Mouse (Mus musculus) cerebellum, adult 11-12 months (tissue): Measurements from ENCODE around the gene 2200002D01Rik.

Source experiments
- DNase-seq: peaks from one replicate; pipeline ENCODE4 v3.0.0; 2022

The 2200002D01Rik gene

GRCm38 (mm10) chr7:29279261-29279660, 31.0 kb upstream of the 2200002D01Rik start:
- no peak for DNase-seq

- no peak for DNase-seq
Measured at GRCm38 (mm10) chr7:29277510-29277909, 29.2 kb upstream of the 2200002D01Rik start.

DNA sequence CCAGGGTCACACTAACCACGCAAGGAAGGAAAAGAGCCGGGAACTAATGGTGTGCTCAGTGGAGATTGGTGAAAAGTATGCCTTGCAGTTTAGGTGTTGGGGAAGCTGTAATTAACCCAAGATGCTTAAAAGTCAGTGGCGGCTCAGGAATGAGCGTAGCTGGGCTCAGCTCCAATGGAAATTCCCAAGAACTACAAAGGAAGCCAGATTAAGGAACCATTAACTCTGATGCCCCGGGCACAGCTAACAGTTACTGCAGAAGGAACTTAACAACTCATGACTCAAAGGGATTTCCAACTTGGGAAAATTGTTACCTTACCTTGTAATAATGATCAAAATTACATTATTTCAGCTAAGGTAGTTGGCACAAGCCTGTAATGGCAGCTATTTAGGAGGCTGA, 28.4 kb upstream of the 2200002D01Rik start:
- no peak for DNase-seq

DNA sequence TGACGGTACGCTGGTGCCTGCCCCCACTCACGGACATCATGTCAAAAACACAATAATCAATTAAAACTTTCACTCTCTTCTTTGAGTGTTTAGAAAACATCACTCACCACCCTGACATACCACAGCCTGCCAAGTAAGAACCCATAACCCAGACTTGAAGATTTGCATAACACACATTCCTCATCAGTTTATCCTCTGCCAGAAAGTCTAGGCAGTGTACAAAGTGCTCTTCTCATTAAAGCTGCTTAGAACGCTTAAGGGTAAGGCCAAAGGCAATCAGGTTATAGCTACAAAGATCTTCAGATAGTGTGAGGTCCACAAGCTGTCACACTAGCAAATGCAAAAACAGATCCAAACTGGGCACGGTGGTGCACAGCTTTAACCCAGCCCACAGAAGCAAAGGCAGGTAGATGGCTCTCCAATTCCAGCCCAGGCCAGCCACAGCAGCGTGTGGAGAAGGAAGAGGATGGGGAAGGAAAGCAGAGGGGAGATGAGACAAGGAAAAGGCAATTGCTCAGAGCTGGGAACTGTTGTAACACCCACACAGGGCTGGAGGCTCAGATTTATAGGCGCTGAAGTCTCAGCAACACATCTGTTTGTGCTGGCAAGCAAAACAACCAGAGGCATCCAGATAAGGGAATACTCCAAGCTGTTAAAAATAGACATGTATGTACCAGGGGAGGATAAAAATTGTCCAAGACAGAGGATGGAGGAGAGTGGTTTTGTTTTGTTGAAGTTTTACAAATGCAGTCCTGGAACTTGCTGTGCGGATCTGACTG, 23.6 kb upstream of the 2200002D01Rik start:
- no peak for DNase-seq

GRCm38 (mm10) chr7:29270445-29270844, 22.2 kb upstream of the 2200002D01Rik start:
- no peak for DNase-seq

DNA sequence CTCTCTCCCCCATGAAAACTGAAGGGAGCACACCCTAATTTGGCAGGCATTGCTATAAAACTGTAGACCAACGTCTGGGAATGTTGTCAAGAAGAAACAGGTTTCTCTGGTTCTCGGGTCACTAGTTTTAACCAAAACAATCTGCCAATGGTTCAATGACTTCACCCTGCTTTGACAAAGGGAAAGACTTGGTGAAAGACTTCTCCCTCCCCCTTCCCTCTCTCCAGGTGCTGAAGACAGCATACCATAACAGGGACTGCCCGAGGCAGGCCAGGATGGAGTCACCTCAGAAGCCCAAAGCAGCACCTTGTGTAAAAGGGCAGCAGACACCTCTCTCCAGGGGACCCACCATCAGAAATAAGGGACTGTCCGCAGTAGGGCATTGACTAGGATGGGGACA, 18.7 kb upstream of the 2200002D01Rik start:
- no peak for DNase-seq

DNA sequence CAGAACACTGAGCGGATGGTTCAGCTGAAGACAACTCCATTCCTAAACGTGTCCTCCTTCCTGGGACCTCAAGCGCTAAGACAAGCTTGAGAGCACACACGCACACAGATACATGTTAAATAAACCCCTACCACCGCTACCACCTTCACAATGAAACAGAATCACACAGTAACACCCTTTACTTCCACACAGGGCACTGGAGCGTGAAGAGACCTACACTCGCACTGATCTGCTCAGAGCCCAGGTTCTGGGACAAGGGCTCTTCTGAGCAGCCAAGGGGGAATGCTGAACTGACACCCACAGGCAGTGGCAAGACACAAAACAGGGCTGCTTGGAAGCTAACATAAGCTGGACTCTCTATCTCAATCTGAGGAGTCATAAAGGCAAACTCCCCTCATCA, 17.4 kb upstream of the 2200002D01Rik start:
- DNase-seq, result no peak

GRCm38 (mm10) chr7:29263831-29264230, 15.6 kb upstream of the 2200002D01Rik start:
- DNase-seq, result no peak

DNA sequence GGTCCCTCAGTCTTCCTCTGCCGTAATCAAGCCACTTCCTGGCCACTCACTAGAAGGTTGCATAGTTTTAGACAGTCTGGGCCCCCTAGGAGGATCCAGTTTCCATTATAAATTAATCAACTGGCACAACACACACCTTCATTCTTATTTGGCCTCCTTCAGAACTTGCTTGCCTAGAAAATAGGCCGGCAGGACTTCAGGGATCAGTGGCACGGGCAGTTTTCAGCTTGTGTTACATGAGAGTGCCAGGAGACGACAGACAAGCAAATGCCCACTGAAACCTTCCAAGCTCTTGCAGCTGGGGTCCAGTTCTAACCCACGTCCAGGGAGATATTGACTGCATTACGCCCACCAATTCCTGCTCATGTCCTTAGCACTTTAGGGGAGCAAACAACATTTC, 13.9 kb upstream of the 2200002D01Rik start:
- DNase-seq, result no peak

DNA sequence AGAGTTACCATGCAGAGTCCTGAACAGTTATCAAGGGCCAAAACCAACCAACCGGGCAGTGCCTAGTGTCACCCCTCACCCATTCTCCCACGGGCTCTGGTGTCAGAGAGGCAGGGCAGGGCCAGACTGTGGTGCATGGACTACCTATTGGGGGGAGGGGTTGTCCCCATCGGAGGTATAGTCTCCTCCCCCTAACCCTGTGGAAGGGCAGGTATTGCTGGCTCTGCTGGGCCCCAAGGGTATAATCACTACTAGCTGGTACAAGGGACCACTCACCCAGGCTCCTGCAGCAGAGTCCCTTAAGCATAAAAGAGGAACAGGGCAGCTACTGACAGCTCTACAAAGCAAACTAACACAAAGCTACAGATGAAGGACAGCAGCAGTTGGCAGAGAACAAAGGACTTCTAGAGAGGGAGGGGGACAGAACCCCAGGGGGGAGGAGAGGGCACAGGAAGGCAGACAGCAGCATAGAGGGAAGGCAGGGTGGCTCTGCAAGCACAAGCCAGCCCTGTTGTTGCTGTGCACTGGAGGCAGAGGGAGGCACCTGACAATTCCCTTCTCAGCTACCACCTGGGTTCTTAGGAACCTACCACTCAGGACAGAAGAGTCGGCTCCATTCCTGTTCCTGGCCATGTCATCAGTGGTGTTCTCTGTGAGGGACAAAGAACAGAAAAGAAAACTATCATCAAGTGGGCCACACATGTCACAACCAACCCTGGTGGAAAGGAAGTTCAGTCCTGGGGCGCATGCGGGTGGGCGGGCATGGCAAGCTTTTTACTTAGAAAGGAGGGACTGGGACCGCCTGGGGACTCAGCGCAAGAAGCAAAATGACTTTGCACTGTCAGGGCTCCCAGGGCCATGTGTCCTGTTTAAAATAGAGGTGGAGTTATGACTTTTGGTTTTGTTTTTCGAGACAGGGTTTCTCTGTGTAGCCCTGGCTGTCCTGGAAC, 11.8 kb upstream of the 2200002D01Rik start:
- DNase-seq, result no peak

DNA sequence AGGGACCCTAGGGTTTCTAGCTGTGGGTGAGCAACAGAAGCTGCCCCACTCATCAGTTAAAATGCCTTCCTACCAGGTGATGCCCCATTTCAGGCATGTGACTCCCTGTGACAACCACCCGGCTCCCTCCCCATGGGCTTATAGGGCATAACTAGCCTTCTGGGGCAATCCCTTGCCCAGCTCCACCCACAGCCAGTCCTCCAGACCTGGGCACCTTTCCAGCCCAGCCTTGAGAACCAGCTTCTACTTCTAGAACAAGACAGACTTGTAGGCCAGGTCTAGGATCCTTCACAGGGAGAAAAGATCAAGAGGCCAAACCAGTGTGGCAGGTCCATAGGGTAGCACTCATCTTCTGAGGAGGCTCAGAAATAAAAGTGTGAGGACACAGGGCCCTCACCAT, 9.1 kb upstream of the 2200002D01Rik start:
- no peak for DNase-seq

DNA sequence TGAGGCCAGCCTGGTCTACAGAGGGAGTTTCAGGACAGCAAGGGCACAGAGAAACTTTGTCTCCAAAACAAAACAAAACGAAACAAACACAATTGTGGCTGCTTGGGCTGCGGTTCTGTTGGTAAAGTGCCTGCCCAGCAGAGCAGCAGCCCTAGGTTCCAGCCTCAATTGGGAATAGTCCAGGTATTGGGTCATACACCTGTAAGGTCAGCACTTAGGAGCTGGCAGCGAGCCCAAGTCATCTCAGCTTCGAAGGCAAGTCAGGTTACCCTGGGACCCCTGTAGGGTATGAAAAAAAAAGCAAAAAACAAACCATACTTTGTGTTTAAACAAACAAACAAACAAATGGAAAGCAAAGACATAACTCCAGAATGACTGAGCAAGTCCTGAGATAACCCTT, 7.6 kb upstream of the 2200002D01Rik start:
- DNase-seq, result no peak

- DNase-seq, result no peak
Measured at GRCm38 (mm10) chr7:29253842-29254241, 5.6 kb upstream of the 2200002D01Rik start.

DNA sequence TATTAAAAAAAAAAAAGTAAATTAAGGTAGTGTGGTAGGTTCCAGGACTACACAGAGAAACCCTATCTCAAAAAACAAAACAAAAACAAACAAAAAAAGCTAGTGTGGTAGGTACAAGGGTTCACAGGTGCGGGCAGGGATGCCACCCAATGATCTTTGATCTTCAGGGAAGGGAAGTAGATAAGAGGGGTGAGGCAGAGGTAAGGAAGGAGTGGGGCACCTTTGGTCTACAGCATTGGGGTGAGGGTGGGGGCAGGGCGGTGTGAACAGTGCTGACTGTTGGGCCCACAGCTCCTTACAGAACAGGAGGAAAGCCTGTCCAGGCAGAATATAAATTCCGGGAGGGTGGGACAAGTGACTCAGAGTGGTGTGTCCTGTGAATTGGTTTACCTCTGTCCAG, 2.9 kb upstream of the 2200002D01Rik start:
- no peak for DNase-seq

GRCm38 (mm10) chr7:29247706-29248105, 560 bp downstream of the 2200002D01Rik start:
- DNase-seq, result no peak

- peak; percentile 61 for DNase-seq
Measured at GRCm38 (mm10) chr7:29247314-29247700, 959 bp downstream of the 2200002D01Rik start.

GRCm38 (mm10) chr7:29246619-29247313, 1.5 kb downstream of the 2200002D01Rik start:
- no peak for DNase-seq

- no peak for DNase-seq
Measured at GRCm38 (mm10) chr7:29246015-29246414, 2.3 kb downstream of the 2200002D01Rik start.

- no peak for DNase-seq
Measured at GRCm38 (mm10) chr7:29244732-29245416, 3.4 kb downstream of the 2200002D01Rik start.

DNA sequence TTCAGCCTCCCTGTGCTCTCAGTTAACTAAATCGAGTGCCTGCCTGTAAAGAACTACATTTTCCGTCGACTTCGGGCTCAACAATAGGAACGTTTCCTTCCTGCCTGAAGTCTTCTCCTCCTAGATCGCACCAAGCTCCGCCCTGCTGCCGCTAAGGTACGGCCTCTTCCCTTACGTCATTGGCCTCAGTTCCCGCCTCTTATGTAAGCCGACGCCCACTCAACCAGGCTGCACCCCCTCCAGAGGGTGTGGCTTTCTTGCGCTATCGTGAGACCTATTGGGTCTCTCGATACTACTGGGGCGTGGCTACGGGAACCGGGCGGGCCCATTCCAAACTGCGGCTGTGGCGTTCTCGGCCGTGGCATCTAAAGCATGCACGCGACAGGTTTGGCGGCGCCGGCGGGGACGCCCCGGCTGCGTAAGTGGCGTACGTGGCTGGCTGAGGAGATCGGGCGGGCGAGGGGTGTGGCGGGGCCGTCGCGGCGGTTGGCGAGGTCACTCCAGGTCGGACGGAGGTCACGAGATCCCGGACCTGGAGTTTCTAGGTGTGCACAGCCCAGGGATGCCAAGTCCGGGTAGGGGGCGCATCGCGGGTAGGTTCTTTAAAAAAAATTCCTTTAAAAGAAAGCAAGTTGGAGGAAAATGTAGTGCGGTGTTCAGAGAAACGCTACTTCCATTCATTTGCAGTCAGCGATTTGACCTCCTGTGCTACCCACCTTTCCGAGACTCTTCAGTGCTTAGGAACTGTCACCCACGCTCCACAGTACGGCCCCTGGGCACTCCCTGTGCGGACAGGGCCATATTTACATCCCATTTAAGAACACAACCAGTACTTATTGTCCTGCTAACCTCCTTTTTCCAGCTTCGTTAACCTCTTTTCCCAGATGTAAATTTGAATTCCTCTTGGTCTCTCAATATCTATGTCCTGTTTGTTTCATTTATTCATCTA, 10.0 kb downstream of the 2200002D01Rik start, which contains the start of gene Yif1b:
Yif1b (plus strand) TSS at position 311 of the 949 bp plus-strand sequence.
- peak; percentile 99 for DNase-seq

- DNase-seq, result peak; percentile 61
Measured at GRCm38 (mm10) chr7:29237596-29237995, 10.7 kb downstream of the 2200002D01Rik start.
